Mouse (Mus musculus) embryonic fibroblast, embryonic 13.5 days (primary cell): ENCODE data around the gene Tns2.

ENCODE experiments used
- CTCF ChIP-seq: IDR thresholded peaks from 2 replicates; pipeline ENCODE4 v1.5.1; 2011; ENCODE audit warnings: mild to moderate bottlenecking, control low read depth, low read length, moderate library complexity, borderline replicate concordance; ENCODE audit not compliant: insufficient read depth
- POLR2A ChIP-seq: IDR thresholded peaks from 2 replicates; pipeline ENCODE4 v1.6.1; 2011; ENCODE audit warnings: low read depth, mild to moderate bottlenecking, control low read depth, low read length, moderate library complexity

DNA sequence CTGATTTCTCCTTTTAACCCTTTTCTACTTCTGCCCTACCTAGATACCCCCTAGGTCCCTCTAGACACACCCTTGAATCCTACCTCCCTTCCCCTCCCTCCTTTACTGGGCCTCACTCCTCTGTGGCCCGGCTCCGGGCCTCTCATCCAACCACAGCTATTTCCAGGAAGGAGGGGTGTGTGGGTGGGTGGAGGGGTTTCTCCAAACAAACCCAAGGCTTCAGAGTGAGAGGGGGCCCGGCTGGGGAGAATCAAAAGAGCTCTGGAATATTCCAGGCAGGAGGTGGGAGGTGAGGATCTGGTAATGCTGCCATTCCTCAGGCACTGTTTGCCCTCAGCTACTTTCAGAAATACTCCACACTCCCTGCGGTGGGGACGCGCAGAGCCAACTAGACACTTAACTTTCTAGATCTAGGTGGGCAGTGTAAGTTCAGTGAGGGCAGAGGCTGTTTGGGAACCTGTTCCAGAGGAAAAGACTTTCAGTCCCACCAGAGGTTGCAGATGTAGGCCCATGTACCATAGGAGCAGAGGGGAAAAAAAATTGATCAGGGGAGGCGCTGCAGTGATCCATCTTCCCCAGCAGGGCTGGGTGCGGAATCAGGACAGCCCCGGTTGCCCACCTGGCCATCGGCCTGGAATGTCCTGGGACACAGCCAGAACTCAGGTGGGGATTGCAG, 921 bp downstream of the Tns2 start:
- no peak for TF ChIP-seq CTCF
- TF ChIP-seq POLR2A: peak; percentile 53
